Mouse (Mus musculus) lung, adult 2 months (tissue): ENCODE data around the gene Cnbd2. TPM values are rescaled to one million over a fixed set of nuclear protein-coding genes. Genes with fewer than 3 reads are reported as not detected.
A peak's percentile ranks its signal among the peaks of the same experiment; 100 is the strongest.

Experiments
- DNase-seq: peaks from one replicate; pipeline ENCODE4 v3.0.0; 2022
- H3K4me1 ChIP-seq: fragments of 200-500 bp; 2 replicates; pipeline ENCODE4 v1.6.1; 2011; ENCODE audit warnings: low read length; ENCODE audit not compliant: control insufficient read depth, insufficient read depth
- H3K4me3 ChIP-seq: fragments of 200-500 bp; replicated peaks from 2 replicates; pipeline ENCODE3; 2011; ENCODE audit warnings: low read depth, mild to moderate bottlenecking, control low read depth, low read length; ENCODE audit errors: extremely low read depth
- CTCF ChIP-seq: fragments of 200-500 bp; IDR thresholded peaks from 2 replicates; pipeline ENCODE4 v1.5.1; 2011; ENCODE audit warnings: mild to moderate bottlenecking, low read length, control low read depth; ENCODE audit not compliant: insufficient read depth
- POLR2A ChIP-seq: fragments of 200-500 bp; IDR thresholded peaks from 2 replicates; pipeline ENCODE4 v1.6.1; 2011; ENCODE audit warnings: low read depth, mild to moderate bottlenecking, control low read depth, low read length, borderline replicate concordance; ENCODE audit errors: extremely low read depth
- WGBS: fragments of 180-500 bp; shearing (Covaris S2); methylation state at CpG from one replicate; pipeline ENCODE4 v1.1.7; 2018; 5-methylcytosine and 5-hydroxymethylcytosine counted together
- polyA plus RNA-seq: library from polyadenylated mRNA; depleted of rRNA; stranded (reverse); fragments of >200 nt; gene quantifications from 2 replicates; pipeline ENCODE4 v1.2.3, GENCODE M21; 2012

The Cnbd2 gene
- polyA plus RNA-seq, 1 experiment: 1.2 TPM

GRCm38 (mm10) chr2:156291998-156292397, 20.1 kb upstream of the Cnbd2 start:
- 88% methylated on average over 1 of the region's 1 CpGs for WGBS
- Histone ChIP-seq H3K4me3 (no peak overlapping the region), H3K4me1 (peaks cover 3% of the 10 kb centered on the region)
- no peak for DNase-seq
- TF ChIP-seq POLR2A: no peak
- no peak for TF ChIP-seq CTCF

GRCm38 (mm10) chr2:156295601-156296063, 16.5 kb upstream of the Cnbd2 start:
- no peak for DNase-seq
- no peak overlapping the region for H3K4me3 ChIP-seq
- WGBS: 71% methylated on average over 2 of the region's 2 CpGs
- no peak for TF ChIP-seq POLR2A
- no peak for TF ChIP-seq CTCF
- peaks cover 3% of the 10 kb centered on the region for H3K4me1 ChIP-seq

- DNase-seq: no peak
- Histone ChIP-seq H3K4me1 (peaks cover 3% of the 10 kb centered on the region), H3K4me3 (no peak overlapping the region)
- 71% methylated on average over 3 of the region's 3 CpGs for WGBS
- TF ChIP-seq CTCF (no peak), POLR2A (no peak)
Observed at GRCm38 (mm10) chr2:156296190-156296589, 15.9 kb upstream of the Cnbd2 start.

GRCm38 (mm10) chr2:156297653-156298052, 14.4 kb upstream of the Cnbd2 start:
- 69% methylated on average over 3 of the region's 3 CpGs for WGBS
- TF ChIP-seq POLR2A: no peak
- TF ChIP-seq CTCF: no peak
- Histone ChIP-seq H3K4me1 (peaks cover 3% of the 10 kb centered on the region), H3K4me3 (no peak overlapping the region)
- no peak for DNase-seq

- TF ChIP-seq CTCF (no peak), POLR2A (no peak)
- Histone ChIP-seq H3K4me3 (no peak overlapping the region), H3K4me1 (peaks cover 3% of the 10 kb centered on the region)
- no peak for DNase-seq
- 68% methylated on average over 7 of the region's 7 CpGs for WGBS
Observed at GRCm38 (mm10) chr2:156298458-156298857, 13.6 kb upstream of the Cnbd2 start.

- TF ChIP-seq CTCF: no peak
- no peak for TF ChIP-seq POLR2A
- Histone ChIP-seq H3K4me1 (no peaks in the 10 kb centered on the region), H3K4me3 (no peak overlapping the region)
- WGBS: 81% methylated on average over 4 of the region's 4 CpGs
- DNase-seq: no peak
Observed at GRCm38 (mm10) chr2:156302063-156302462, 10.0 kb upstream of the Cnbd2 start.

GRCm38 (mm10) chr2:156304351-156304750, 7.7 kb upstream of the Cnbd2 start:
- 100% methylated on average over 4 of the region's 4 CpGs for WGBS
- no peak for TF ChIP-seq POLR2A
- no peak for TF ChIP-seq CTCF
- no peaks in the 10 kb centered on the region for H3K4me1 ChIP-seq
- DNase-seq: no peak
- H3K4me3 ChIP-seq: no peak overlapping the region

GRCm38 (mm10) chr2:156305818-156306217, 6.3 kb upstream of the Cnbd2 start:
- Histone ChIP-seq H3K4me3 (no peak overlapping the region), H3K4me1 (no peaks in the 10 kb centered on the region)
- peak; percentile 16; the same call in 1 of the 2 replicates for TF ChIP-seq CTCF
- no peak for TF ChIP-seq POLR2A
- WGBS: 79% methylated on average over 2 of the region's 2 CpGs
- DNase-seq: no peak

- peak; percentile 25 for DNase-seq
- WGBS: 34% methylated on average over 5 of the region's 5 CpGs
- peaks cover 4% of the 10 kb centered on the region; the same call in 1 of the 2 replicates for H3K4me1 ChIP-seq
- H3K4me3 ChIP-seq: no peak overlapping the region
- peak; percentile 55; the same call in 1 of the 2 replicates for TF ChIP-seq CTCF
- no peak for TF ChIP-seq POLR2A
Observed at GRCm38 (mm10) chr2:156307261-156307660, 4.8 kb upstream of the Cnbd2 start.

GRCm38 (mm10) chr2:156309948-156310347, 2.2 kb upstream of the Cnbd2 start:
- no peak for TF ChIP-seq POLR2A
- no peak for TF ChIP-seq CTCF
- Histone ChIP-seq H3K4me3 (no peak overlapping the region), H3K4me1 (peaks cover 6% of the 10 kb centered on the region; the same call in 1 of the 2 replicates)
- DNase-seq: no peak
- WGBS: 97% methylated on average over 5 of the region's 5 CpGs
